Mouse (Mus musculus) olfactory bulb, adult 2 months (tissue): ENCODE results near the gene Pik3r6.

Experiments
- CTCF ChIP-seq: fragments of 200-500 bp; IDR thresholded peaks from 2 replicates; pipeline ENCODE4 v1.5.1; 2012; ENCODE audit warnings: low read depth, mild to moderate bottlenecking, low read length, moderate library complexity; ENCODE audit not compliant: insufficient read depth
- POLR2A ChIP-seq: fragments of 200-500 bp; IDR thresholded peaks from 2 replicates; pipeline ENCODE4 v1.6.1; 2012; ENCODE audit warnings: mild to moderate bottlenecking, low read depth, low read length, moderate library complexity; ENCODE audit not compliant: insufficient read depth

DNA sequence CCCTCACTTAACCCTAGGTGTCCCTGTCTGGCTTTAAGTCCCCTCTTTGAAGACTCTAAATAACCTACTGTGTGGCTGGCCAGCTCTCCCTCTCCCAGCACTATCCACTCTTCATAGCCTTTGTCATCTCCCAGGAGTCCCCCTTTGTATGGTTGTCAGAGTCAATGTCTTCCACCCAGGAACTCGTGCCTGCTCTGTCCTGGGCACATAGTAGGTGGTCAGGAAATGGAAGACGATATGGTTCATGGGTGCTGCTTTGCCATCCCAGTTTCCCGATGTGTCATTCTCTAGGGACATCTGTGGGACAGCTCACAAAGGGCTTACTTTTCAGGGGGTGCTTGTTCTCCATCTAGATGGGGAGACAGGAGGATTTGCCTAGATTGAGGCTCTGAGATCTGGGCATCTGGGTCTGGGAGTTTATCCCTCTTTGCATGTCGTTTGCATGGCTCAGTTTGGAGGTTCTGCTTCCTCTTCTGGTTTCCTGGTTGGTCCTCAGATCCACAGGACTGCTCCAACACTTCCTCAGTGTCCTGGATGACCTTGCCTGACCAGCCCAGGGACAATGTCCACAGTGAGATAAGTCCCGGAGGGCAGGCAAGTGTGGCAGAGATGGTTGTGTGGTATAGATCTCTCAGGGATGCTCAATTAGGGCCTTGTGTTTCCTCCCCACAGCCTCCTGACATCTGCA is 30.5 kb upstream of the Pik3r6 start:
- TF ChIP-seq CTCF (no peak), POLR2A (no peak)
